Mouse (Mus musculus) mature B cell (primary cell): Measurements from ENCODE around the gene Stx11.
"Not testable (repeated sequence)": the region's sequence is repeated elsewhere in the genome, so short reads cannot be mapped to it uniquely, and the experiment has no call there.

Experiments used
- in situ Hi-C: fragments of 300-500 bp; cut with MboI; formaldehyde crosslinking; loops from 2 replicates; pipeline ENCODE4 v1.14.3; 2019

The Stx11 gene

GRCm38 (mm10) chr10:12961546-12961945 is 2.6 kb downstream of the Stx11 start:
- in situ Hi-C loops, result no loop called here

DNA sequence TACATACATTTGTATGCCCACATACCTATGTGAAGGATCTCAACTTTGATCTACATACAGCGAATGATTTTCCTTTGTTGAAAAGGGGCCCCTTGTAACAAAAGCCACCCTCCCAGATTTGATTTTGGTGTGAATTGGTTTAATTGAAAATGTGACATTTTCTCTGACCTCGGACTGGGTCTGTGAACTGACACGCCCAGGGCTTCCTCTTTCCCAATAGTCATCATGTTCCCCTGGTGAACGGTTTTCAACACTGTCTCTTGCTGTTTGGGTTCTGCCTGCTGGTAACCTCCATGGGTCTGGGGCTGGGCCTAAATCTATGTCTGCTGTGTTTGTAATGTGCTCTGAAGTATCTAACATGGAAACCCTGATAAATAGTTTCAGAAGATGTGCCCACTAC is 6.8 kb downstream of the Stx11 start:
- in situ Hi-C loops, result no loop called here

- in situ Hi-C loops, result no loop called here
Observed at GRCm38 (mm10) chr10:12955831-12956230, 8.3 kb downstream of the Stx11 start.

DNA sequence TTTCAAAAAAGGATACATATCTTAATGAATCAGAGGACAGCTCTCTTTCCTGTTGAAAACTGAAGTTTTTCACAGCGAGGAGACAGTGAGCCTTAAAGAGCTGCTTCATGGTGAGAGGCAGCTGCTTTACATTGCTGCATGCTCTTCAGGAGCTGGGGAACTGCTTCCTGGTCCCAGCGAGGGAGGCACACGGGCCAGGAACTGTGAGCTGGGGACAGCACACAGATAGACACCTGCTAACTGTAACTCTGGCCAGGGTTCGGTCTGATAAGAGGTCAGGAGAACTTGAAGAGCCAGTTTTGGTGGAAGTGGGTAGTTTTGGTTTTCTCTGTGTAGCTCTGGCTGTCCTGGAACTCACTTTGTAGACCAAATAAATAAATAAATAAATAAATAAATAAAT is 12.7 kb downstream of the Stx11 start:
- in situ Hi-C loops, result not testable (repeated sequence)

DNA sequence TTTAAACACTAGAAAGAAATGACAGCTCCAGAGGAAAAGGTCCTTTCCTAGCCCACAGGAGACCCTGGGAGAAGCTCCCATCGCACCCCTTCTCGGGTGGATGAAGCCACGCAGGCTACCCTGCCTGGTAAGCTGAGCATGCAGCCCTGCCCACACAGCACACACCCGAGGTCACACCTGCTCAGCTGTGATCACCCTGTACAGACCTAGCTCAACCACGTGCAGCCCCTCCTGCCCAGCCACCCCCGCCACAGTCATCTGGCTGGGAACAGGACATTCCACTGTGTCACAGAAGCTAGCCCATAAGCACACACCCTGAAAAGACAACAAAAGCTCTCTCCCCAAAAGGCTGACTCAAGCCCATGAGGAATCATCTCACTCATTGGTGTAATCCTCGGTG is 14.8 kb downstream of the Stx11 start:
- in situ Hi-C loops, result no loop called here

DNA sequence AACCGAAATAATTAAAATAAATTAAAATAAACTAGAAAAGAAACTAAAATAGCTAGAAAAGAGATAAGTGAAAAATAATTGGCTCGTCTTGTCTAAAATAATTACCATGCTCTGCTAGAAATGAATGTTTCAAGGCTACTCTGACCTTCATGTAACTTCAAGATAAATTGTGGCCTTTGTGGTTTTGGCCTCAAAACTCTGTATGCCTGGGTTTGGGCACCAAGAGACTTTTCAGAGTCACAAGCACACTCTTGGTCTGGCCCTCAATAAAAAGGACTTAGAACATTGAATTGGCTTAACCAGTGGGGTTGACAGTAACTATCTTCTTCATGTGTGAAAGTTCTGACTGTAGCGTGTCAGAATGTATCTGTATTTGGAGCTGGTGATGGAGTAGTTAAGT is 16.5 kb downstream of the Stx11 start:
- in situ Hi-C loops, result no loop called here

- in situ Hi-C loops, result no loop called here
Observed at GRCm38 (mm10) chr10:12941018-12941761, 22.9 kb downstream of the Stx11 start.

DNA sequence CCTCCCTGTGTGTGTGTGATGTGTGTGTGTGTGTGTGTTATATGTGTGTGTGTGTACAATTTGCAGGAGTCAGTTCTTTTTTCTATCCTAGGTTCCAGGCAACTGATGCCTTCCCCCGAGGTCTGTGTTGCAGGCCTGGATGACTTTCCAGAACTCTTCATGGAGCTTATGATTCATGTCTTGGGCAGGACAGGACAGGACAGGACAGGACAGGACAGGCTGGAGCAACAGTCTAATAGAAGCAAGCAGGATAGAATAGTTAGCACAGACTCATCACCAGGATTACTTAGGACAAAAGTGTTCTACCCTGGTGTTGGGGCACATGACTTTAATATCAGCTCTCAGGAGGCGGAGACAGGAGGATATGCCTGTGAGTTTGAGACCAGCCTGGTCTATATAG is 25.3 kb downstream of the Stx11 start:
- in situ Hi-C loops, result no loop called here

DNA sequence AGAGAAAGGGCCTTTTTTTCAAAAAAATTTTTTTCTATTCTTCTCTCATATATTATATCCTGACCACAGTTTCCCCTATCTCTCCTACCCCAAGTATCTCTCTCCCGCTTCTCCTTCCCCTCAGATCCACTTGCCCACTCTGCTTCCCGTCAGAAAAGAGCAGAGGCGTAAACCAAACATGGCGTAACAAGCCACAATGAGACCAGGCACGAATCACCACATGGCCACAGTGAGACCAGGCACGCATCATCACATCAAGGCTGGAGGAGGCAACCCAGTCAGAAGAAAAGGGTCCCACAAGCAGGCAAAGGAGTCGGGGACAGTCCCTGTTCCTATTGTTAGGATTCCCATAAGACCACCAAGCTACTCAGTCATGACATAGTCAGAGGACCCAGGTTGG is 28.0 kb downstream of the Stx11 start:
- in situ Hi-C loops, result no loop called here

DNA sequence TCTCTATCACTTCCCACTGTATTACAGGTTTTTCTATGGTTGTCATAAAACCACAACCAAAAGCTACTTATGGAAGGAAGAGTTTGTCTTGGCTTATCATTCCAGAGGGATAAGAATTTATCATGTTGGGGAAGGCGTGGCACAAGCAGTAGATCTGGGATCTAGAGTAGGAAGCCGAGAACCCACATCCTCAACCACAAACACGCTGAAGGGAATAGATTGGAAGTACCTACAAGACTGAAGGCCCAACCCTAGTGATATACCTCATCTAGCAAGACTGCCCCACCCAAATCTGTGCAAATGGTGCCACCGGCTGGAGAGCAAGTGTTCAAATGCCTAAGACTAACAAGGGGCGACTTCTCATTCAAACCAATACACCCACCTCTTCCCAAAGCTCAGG is 28.5 kb downstream of the Stx11 start:
- in situ Hi-C loops, result no loop called here

DNA sequence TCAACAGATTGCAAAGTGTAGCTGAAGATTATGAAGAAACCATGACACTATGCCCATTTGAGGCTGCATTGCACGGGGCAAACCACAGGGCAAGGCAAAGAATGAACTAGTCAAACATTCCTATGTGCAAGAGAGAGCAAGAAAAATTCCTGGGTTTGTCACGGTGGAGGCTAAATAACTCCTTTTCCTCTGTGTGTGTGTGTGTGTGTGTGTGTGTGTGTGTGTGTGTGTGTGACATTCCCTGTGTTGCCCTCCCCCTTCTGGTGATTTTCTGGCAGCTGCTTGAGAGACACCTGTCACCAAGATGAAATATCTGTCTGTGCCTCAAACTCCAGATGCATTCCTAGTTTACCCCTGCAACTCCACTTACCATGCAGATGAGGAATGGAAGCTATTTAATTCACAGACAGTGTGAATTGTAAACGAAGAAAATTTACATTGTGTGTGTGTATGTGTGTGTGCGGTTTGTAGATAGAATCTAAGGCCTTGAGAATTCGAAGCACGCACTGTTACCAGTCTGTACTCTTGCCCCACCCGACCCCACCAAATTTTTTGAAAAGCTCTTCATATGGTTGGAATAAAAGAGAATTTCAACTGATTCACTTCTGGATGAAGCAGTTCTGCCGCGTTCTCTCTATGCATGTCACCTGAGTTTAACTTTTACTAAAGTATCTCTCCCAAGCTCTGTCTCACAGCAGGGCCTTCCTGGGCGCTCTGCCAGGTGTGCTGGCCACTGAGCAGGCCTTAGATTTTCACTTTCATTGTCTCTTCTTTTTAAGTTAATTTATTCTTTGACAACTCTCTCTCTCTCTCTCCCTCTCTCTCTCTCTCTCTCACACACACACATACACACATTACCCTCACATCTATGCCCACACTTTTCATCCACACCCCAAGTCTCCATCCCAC is 32.4 kb downstream of the Stx11 start:
- in situ Hi-C loops, result no loop called here

- in situ Hi-C loops, result no loop called here
Observed at GRCm38 (mm10) chr10:12930351-12930905, 33.7 kb downstream of the Stx11 start.

DNA sequence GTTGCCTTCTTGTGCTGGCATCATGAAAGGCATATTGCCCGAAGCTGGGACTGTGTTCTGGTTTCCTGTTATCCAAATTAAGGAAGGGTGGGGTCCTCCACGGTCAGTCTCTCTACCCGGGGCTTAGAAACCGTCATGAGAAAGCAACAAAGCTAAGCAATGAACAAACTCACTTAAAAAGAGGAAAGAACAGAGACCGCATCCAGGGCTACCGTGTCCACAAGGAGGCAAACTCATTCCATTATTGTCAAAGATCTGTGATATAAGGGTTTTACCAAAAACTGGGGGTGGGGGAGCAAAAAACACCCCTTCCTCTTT is 34.3 kb downstream of the Stx11 start:
- in situ Hi-C loops, result no loop called here

- in situ Hi-C loops, result no loop called here
Observed at GRCm38 (mm10) chr10:12929149-12929856, 34.8 kb downstream of the Stx11 start.

DNA sequence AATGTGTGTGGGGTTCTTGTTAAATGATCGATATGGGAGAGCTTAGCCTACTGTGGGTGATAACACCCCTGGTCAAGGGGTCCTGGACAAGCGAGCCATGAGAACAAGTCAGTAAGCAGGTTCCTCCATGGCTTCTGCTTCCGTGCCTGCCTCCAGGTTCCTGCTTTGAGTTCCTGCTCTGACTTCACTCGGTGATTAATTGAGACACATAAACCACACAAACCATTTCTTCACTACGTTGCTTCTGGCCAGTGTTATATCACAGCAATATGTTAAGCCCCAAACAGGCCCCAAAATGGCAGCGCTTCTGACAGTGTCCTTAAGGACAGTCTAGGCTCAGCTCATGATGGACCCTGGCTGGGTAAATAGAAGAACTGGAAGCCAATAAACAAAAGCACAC is 35.9 kb downstream of the Stx11 start:
- in situ Hi-C loops, result no loop called here

DNA sequence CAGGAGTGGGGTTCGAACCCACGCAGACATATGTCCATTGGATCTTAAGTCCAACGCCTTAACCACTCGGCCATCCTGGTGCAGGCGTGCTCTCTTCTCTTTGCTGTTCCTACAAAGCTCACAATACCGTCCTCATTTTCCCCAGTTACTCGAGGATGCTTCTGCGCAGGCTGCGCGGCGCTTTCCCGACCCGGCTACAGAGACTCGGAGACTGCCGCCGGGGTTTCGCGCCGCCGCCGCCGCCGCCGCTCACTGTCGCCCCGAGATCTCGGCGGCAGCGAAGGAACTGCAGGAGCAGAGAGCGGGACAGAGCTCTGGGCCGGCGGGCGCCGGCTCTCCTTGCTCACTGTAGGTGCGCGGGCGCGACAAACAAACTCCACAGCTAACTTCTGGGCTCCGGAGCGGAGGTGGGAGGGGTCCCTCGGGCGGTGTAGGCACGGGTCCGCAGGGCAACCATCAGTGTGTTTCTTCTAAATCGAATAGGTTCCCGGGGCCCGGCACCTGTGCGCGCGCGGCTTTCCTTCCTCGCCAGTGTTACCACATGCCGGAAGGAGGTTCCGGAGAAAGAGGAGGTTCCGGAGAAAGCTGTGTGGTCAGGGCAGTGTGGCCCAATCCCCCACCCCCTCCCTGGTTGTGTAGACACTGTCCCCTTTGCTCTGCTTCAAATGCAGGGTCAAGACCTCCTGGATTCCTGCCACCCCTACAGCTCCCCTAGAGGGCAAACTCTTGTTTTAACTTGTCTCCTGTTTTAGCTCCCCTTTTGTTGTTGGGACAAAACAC is 41.3 kb downstream of the Stx11 start:
- in situ Hi-C loops, result loop anchor here (5.0 kb wide), 1 partner anchor 75 kb away; no protein-coding TSS in a partner anchor

- in situ Hi-C loops, result loop anchor here (5.0 kb wide), 1 partner anchor 75 kb away; no protein-coding TSS in a partner anchor
Observed at GRCm38 (mm10) chr10:12922077-12922573, 42.0 kb downstream of the Stx11 start.

GRCm38 (mm10) chr10:12921551-12922040 is 42.5 kb downstream of the Stx11 start:
- in situ Hi-C loops, result loop anchor here (5.0 kb wide), 1 partner anchor 76 kb away; no protein-coding TSS in a partner anchor

- in situ Hi-C loops, result no loop called here
Observed at GRCm38 (mm10) chr10:12919287-12919686, 44.8 kb downstream of the Stx11 start.

DNA sequence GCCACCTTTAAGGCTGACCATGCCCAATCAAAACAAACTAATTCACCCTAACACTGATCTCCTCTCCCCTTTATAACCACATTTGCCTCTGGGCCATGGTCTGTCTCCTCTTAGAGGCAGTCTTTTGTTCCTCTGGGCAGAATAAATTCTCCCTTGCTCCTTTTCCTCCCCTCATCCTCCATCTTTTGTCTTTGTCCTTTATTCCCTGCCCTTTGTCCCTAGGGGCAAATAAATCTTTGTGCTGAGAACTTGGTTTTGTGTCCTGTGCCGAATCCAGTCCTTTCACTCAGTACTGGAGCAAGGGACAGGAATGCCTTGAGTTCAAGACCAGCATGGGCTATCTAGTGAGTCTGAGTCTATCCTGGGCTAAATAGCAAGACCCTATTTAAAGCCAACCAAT is 46.5 kb downstream of the Stx11 start:
- in situ Hi-C loops, result no loop called here

GRCm38 (mm10) chr10:12916376-12916775 is 47.7 kb downstream of the Stx11 start:
- in situ Hi-C loops, result no loop called here
